Mouse (Mus musculus): ENCODE results near the gene Zswim5. TPM values are rescaled to one million over a fixed set of nuclear protein-coding genes. Genes with fewer than 3 reads are reported as not detected.
A peak's percentile ranks its signal among the peaks of the same experiment; 100 is the strongest.

Zswim5 gene
- polyA plus RNA-seq, 1 experiment from 2014 or later = 1.2 TPM

- Histone ChIP-seq H3K27me3 (replicated peaks; ENCODE audit: control insufficient read depth, insufficient read depth, low read length) (no peaks in the 10 kb centered on the region), H3K27ac (ENCODE audit: low read length) (no peak overlapping the region), H3K9ac (ENCODE audit: low read depth, low read length) (no peak overlapping the region), H3K4me1 (ENCODE audit: control insufficient read depth, insufficient read depth, low read length) (no peaks in the 10 kb centered on the region), H3K36me3 (ENCODE audit: control insufficient read depth, insufficient read depth, low read length) (no peaks in the 10 kb centered on the region), H3K9me3 (ENCODE audit: control insufficient read depth, low read length) (no peaks in the 10 kb centered on the region), H3K4me3 (ENCODE audit: low read length) (no peak overlapping the region), H3K4me2 (ENCODE audit: low read depth, low read length) (no peak overlapping the region)
- no peak for ATAC-seq
- 85% methylated on average over 5 of the region's 5 CpGs for WGBS
Observed at GRCm38 (mm10) chr4:117010231-117010630, 133.1 kb downstream of the Zswim5 start.

- no peaks in the 10 kb centered on the region for H3K27me3 ChIP-seq (replicated peaks; ENCODE audit: control insufficient read depth, insufficient read depth, low read length)
- ATAC-seq = no peak
- no peak overlapping the region for H3K27ac ChIP-seq (ENCODE audit: low read length)
- 85% methylated on average over 6 of the region's 6 CpGs for WGBS
- no peak overlapping the region for H3K9ac ChIP-seq (ENCODE audit: low read depth, low read length)
- H3K9me3 ChIP-seq (ENCODE audit: control insufficient read depth, low read length) = no peaks in the 10 kb centered on the region
- H3K36me3 ChIP-seq (ENCODE audit: control insufficient read depth, insufficient read depth, low read length) = no peaks in the 10 kb centered on the region
- H3K4me2 ChIP-seq (ENCODE audit: low read depth, low read length) = no peak overlapping the region
- H3K4me3 ChIP-seq (ENCODE audit: low read length) = no peak overlapping the region
- H3K4me1 ChIP-seq (ENCODE audit: control insufficient read depth, insufficient read depth, low read length) = no peaks in the 10 kb centered on the region
Observed at GRCm38 (mm10) chr4:117013596-117013995, 136.4 kb downstream of the Zswim5 start.

- Histone ChIP-seq H3K4me2 (ENCODE audit: low read depth, low read length) (no peak overlapping the region), H3K9me3 (ENCODE audit: control insufficient read depth, low read length) (no peaks in the 10 kb centered on the region), H3K36me3 (ENCODE audit: control insufficient read depth, insufficient read depth, low read length) (no peaks in the 10 kb centered on the region), H3K27ac (ENCODE audit: low read length) (no peak overlapping the region), H3K9ac (ENCODE audit: low read depth, low read length) (no peak overlapping the region), H3K4me1 (ENCODE audit: control insufficient read depth, insufficient read depth, low read length) (peaks cover 2% of the 10 kb centered on the region; the same call in 1 of the 2 replicates), H3K4me3 (ENCODE audit: low read length) (no peak overlapping the region), H3K27me3 (replicated peaks; ENCODE audit: control insufficient read depth, insufficient read depth, low read length) (no peaks in the 10 kb centered on the region)
- WGBS = 65% methylated on average over 4 of the region's 4 CpGs
- no peak for ATAC-seq
Observed at GRCm38 (mm10) chr4:117014901-117015415, 137.8 kb downstream of the Zswim5 start.

GRCm38 (mm10) chr4:117017738-117018137 lies 140.6 kb downstream of the Zswim5 start:
- Histone ChIP-seq H3K27me3 (replicated peaks; ENCODE audit: control insufficient read depth, insufficient read depth, low read length) (no peaks in the 10 kb centered on the region), H3K27ac (ENCODE audit: low read length) (no peak overlapping the region), H3K9ac (ENCODE audit: low read depth, low read length) (no peak overlapping the region), H3K4me3 (ENCODE audit: low read length) (no peak overlapping the region), H3K4me1 (ENCODE audit: control insufficient read depth, insufficient read depth, low read length) (peaks cover 10% of the 10 kb centered on the region; the same call in 1 of the 2 replicates), H3K9me3 (ENCODE audit: control insufficient read depth, low read length) (no peaks in the 10 kb centered on the region), H3K4me2 (ENCODE audit: low read depth, low read length) (no peak overlapping the region), H3K36me3 (ENCODE audit: control insufficient read depth, insufficient read depth, low read length) (peaks cover 3% of the 10 kb centered on the region; the same call in 1 of the 2 replicates)
- WGBS = 86% methylated on average over 2 of the region's 2 CpGs
- no peak for ATAC-seq

GRCm38 (mm10) chr4:117018327-117018726 lies 141.2 kb downstream of the Zswim5 start:
- WGBS = 87% methylated on average over 7 of the region's 7 CpGs
- H3K27me3 ChIP-seq (replicated peaks; ENCODE audit: control insufficient read depth, insufficient read depth, low read length) = no peaks in the 10 kb centered on the region
- H3K4me1 ChIP-seq (ENCODE audit: control insufficient read depth, insufficient read depth, low read length) = peaks cover 10% of the 10 kb centered on the region; the same call in 1 of the 2 replicates
- H3K36me3 ChIP-seq (ENCODE audit: control insufficient read depth, insufficient read depth, low read length) = peaks cover 3% of the 10 kb centered on the region; the same call in 1 of the 2 replicates
- H3K9me3 ChIP-seq (ENCODE audit: control insufficient read depth, low read length) = no peaks in the 10 kb centered on the region
- ATAC-seq = no peak
- no peak overlapping the region for H3K27ac ChIP-seq (ENCODE audit: low read length)
- H3K9ac ChIP-seq (ENCODE audit: low read depth, low read length) = no peak overlapping the region
- H3K4me3 ChIP-seq (ENCODE audit: low read length) = no peak overlapping the region
- no peak overlapping the region for H3K4me2 ChIP-seq (ENCODE audit: low read depth, low read length)

- H3K9me3 ChIP-seq (ENCODE audit: control insufficient read depth, low read length) = no peaks in the 10 kb centered on the region
- peak within 1 kb of the TSS; percentile 79 for H3K4me2 ChIP-seq (ENCODE audit: low read depth, low read length)
- peak within 1 kb of the TSS; percentile 81 for H3K9ac ChIP-seq (ENCODE audit: low read depth, low read length)
- H3K27ac ChIP-seq (ENCODE audit: low read length) = 0 out of 2 replicates have a peak within 1 kb of the TSS, but pooled peaks have one; percentile 9
- WGBS = under 1% methylated on average over 61 of the region's 61 CpGs
- H3K4me1 ChIP-seq (ENCODE audit: control insufficient read depth, insufficient read depth, low read length) = peaks cover 10% of the 10 kb centered on the region; the same call in 1 of the 2 replicates
- H3K36me3 ChIP-seq (ENCODE audit: control insufficient read depth, insufficient read depth, low read length) = peaks cover 3% of the 10 kb centered on the region; the same call in 1 of the 2 replicates
- no peaks in the 10 kb centered on the region for H3K27me3 ChIP-seq (replicated peaks; ENCODE audit: control insufficient read depth, insufficient read depth, low read length)
- peak; percentile 98 for ATAC-seq
- peak within 1 kb of the TSS; percentile 68 for H3K4me3 ChIP-seq (ENCODE audit: low read length)
Observed at GRCm38 (mm10) chr4:117019206-117020134, 142.3 kb downstream of the Zswim5 start, which contains the start of gene Eif2b3. Gene Eif2b3 (plus strand): TSS chr4:117019402.

- Histone ChIP-seq H3K4me3 (ENCODE audit: low read length) (no peak overlapping the region), H3K27ac (ENCODE audit: low read length) (no peak overlapping the region), H3K4me2 (ENCODE audit: low read depth, low read length) (no peak overlapping the region), H3K36me3 (ENCODE audit: control insufficient read depth, insufficient read depth, low read length) (peaks cover 3% of the 10 kb centered on the region; the same call in 1 of the 2 replicates), H3K9me3 (ENCODE audit: control insufficient read depth, low read length) (no peaks in the 10 kb centered on the region), H3K4me1 (ENCODE audit: control insufficient read depth, insufficient read depth, low read length) (peaks cover 10% of the 10 kb centered on the region; the same call in 1 of the 2 replicates), H3K9ac (ENCODE audit: low read depth, low read length) (no peak overlapping the region), H3K27me3 (replicated peaks; ENCODE audit: control insufficient read depth, insufficient read depth, low read length) (no peaks in the 10 kb centered on the region)
- WGBS = 99% methylated on average over 4 of the region's 4 CpGs
- ATAC-seq = no peak
Observed at GRCm38 (mm10) chr4:117023469-117023868, 146.3 kb downstream of the Zswim5 start.

- H3K27me3 ChIP-seq (replicated peaks; ENCODE audit: control insufficient read depth, insufficient read depth, low read length) = no peaks in the 10 kb centered on the region
- 93% methylated on average over 1 of the region's 1 CpGs for WGBS
- H3K27ac ChIP-seq (ENCODE audit: low read length) = no peak overlapping the region
- H3K4me2 ChIP-seq (ENCODE audit: low read depth, low read length) = no peak overlapping the region
- no peak for ATAC-seq
- no peak overlapping the region for H3K9ac ChIP-seq (ENCODE audit: low read depth, low read length)
- H3K4me1 ChIP-seq (ENCODE audit: control insufficient read depth, insufficient read depth, low read length) = no peaks in the 10 kb centered on the region
- no peak overlapping the region for H3K4me3 ChIP-seq (ENCODE audit: low read length)
- H3K36me3 ChIP-seq (ENCODE audit: control insufficient read depth, insufficient read depth, low read length) = no peaks in the 10 kb centered on the region
- no peaks in the 10 kb centered on the region for H3K9me3 ChIP-seq (ENCODE audit: control insufficient read depth, low read length)
Observed at GRCm38 (mm10) chr4:117031105-117031504, 153.9 kb downstream of the Zswim5 start.
